Mouse (Mus musculus) liver, adult (tissue): Measurements from ENCODE around the gene Gps1.

ENCODE experiments used
- GATA4 ChIP-seq: IDR thresholded peaks from 2 replicates; pipeline ENCODE4 v1.6.1; 2014; ENCODE audit warnings: mild to moderate bottlenecking, low read length; ENCODE audit not compliant: insufficient replicate concordance

Gps1 gene

DNA sequence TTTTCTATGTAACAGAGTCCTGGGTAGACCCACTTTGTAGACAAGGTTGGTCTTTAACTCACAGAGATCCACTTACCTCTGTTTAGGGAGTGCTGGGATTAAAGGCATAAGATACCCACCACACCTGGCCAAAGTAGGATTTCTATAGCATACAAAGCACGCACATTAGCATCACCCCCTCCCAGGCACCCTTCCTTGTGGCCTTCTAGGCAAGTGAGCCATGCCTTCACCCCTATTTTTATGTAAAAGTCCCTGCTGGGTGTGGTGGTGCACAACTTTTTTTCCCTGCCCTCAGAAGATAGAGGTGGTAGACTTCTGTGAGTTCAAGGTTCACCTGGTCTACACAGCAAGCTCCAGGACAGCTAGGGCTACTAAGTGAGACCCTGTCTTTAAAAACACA, 4.2 kb upstream of the Gps1 start:
- no peak for TF ChIP-seq GATA4

DNA sequence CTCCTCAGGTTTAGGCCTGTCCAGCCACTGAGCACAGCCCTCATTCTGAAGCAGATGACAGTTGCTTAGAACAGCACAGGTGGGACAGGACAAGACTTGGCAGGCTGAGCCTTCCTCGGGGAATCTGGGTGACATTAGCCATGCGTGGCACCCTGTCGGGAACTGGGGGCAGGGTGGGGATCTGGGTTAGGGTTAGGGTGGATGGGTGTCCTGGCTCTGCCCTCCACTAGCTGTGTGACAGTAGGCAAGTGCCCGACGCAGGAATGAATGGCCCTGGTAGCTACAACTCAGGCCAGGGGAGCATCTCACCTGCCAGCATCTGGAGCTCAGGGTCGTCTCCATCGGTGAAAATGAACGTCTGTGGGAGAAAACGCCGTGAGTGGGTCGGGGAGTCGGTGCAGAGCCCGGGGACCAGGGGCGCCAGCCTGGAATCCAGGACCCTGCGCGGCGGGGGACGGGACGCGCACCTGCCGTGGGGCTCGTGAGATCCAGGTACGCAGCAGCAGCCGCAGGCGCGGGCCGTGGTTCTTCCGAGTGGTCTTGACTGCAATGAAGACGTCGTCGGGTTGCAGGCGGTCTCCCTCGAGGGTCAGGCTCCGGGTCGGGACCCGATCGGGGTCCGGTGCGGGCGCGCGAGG, 527 bp upstream of the Gps1 start:
- TF ChIP-seq GATA4, result no peak

DNA sequence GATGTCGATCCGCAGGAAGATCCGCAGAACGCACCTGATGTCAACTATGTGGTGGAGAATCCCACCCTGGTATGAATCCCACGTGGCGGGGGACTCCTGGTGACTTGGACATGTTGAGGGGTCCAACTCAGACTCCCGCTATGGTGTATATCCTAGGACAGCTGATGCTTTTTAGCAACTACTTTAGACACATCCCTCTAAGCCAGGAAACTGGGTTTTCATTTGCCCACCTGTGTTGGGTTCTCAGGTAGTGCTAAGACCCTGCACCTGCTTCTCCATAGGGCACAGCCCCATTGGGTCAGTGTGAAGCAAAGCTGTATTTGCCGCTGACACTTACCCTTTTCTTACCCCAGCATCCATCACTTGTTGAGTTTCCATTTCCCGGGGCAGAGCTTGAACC, 1.1 kb downstream of the Gps1 start:
- no peak for TF ChIP-seq GATA4

DNA sequence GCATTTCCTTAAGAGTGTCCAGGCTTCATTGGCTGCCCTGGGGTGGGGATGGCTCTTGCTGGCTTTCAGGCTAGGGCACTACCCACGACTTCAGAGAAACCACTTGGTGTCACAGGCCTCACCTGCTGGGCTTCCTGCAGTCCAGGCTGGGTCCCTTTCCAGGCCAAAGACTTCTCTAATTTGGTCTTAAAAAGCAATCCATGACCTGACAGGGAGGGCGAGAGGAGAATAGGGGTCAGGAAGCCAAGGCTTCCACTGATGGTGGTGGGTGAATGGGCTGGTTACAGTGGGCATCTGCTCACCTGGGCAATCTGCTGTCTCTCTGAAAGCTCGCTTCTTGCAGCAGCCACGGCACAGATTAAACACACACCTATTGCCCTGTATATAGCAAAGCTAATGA, 5.3 kb downstream of the Gps1 start:
- no peak for TF ChIP-seq GATA4

DNA sequence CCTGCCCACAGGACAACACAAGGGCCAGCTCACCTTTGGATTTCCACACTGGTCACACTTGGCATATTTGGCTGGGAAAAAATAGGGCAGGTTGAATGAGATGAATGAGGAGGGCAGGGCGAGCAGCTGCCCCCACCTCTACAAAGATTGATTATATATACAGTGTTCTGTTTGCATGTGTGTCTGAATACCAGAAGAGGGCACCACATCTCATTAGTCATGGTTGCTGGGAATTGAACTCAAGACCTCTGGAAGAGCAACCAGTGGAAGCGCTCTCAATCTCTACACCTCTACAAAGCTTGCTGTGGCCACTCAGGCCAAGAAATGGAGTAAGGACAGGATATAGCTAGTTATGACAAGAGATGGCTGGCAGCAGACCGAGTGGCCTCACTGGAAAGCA, 5.7 kb downstream of the Gps1 start:
- TF ChIP-seq GATA4, result no peak

DNA sequence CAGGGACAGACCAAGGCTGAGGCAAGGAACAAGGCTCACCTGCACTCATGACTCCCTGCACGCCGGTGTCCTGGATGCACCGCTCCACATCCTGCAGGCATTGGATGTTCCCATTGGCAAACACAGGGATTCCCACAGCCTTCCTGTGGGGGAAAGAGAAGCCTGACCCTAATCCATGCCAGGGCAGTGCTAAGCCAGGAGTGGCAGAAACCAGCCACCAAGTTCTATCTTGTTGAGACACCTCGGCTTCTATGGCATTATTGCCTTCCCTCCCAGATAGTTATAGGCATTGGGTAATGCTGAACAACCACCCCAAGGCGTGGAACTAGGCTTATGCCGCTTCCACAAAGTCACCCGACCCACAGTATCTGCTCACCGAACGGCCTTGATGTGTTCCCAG, 8.6 kb downstream of the Gps1 start:
- no peak for TF ChIP-seq GATA4

DNA sequence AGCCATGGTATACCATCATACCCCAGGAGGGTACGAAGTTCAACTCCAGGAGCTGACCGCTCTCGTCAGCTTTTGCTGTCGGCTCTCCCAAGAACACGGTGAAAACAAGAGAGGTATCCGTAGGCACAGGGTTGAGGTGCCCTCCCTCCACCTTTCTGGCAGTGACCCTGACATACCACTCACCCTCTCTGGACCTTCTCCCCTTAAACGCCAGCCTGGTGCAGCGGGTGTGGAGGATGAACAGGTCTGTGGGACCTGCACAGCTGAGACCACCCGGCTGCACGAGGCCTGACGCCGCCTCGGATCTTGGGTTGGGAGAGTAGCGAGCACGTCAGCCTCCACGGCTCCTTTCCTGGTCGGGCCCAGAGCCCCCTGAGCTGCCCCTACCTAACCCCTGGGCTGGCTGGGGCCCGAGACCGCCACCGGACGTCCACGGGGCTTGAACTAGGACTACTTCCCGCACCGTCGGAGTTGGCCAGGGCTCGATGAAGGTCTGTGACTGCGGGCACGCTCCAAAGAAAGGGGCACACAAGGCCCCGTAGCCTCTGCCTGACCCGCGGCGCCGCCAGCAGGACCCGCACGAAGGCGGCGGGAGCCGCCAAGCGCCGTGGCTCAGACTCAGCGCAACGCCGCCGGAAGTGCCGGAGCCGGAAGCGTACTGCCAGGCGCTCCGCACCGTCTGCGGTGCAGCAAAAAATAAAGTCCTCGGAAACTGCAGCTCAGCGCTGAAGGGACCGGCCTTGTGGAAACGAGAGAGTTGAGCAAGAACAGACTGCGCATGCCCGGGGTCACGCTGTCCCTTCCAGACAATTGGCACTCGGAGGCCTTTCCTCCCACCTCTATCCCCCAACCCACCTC, 11.9 kb downstream of the Gps1 start, which contains the start of gene Dus1l:
TSS of gene Dus1l (minus strand) at position 648 of the 858 bp plus-strand sequence.
- TF ChIP-seq GATA4, result peak; percentile 63; the same call in 1 of the 2 replicates

DNA sequence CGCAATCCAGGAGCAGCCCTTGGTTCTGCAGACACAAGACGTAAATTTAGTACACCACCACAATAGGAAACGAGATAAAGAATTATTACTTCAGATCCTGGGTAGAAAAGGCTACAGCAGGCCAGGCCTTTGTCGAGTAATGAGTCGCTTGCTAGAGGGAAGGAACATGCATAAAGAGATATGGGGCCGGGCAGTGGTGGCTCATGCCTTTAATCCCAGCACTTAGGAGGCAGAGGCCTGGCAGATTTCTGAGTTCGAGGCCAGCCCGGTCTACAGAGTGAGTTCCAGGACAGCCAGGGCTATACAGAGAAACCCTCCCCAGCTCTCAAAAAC, 12.5 kb downstream of the Gps1 start:
- 0 out of 2 replicates have a peak, but pooled peaks have one; percentile 0 for TF ChIP-seq GATA4

DNA sequence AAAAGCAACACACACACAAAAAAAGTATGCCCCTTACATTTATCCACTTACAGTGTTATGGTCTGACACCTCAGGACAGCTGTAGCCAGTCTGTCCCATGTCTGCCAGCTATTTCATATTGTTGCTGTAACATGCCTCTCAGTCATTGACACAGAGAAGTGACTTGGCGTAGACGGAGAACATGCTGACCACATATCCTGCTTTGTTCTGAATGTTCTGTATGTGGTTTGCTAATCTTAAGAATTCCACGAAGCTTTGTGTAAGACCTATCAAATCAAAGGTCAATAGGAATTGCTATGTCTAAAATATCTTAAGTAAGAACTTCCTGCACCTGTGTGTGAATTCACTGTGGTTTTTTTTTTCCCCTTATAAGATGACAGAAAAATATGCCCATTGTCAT, 14.2 kb downstream of the Gps1 start:
- TF ChIP-seq GATA4, result no peak

DNA sequence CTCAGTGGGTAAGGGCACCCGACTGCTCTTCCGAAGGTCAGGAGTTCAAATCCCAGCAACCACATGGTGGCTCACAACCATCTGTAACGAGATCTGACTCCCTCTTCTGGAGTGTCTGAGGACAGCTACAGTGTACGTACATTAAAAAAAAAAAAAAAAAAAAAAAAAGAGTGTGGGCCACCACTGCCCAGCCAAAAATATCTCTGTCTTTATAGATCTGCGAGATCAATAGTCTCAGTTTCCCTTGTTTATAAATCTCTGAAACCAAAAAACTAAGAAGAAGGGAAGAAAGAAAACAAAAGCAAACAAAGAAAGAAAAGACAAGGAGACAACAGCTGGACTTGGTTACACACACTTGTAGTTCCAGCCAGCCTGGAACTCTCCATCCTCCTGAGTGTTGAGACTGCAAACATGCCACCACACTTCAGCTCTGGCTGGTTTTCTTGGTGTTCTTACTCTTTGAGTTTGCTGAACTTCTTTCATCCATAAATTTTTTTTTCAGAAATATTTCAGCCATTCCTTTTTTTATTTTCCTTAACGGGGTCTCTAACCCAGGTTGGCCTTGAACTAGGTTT, 15.3 kb downstream of the Gps1 start:
- no peak for TF ChIP-seq GATA4

DNA sequence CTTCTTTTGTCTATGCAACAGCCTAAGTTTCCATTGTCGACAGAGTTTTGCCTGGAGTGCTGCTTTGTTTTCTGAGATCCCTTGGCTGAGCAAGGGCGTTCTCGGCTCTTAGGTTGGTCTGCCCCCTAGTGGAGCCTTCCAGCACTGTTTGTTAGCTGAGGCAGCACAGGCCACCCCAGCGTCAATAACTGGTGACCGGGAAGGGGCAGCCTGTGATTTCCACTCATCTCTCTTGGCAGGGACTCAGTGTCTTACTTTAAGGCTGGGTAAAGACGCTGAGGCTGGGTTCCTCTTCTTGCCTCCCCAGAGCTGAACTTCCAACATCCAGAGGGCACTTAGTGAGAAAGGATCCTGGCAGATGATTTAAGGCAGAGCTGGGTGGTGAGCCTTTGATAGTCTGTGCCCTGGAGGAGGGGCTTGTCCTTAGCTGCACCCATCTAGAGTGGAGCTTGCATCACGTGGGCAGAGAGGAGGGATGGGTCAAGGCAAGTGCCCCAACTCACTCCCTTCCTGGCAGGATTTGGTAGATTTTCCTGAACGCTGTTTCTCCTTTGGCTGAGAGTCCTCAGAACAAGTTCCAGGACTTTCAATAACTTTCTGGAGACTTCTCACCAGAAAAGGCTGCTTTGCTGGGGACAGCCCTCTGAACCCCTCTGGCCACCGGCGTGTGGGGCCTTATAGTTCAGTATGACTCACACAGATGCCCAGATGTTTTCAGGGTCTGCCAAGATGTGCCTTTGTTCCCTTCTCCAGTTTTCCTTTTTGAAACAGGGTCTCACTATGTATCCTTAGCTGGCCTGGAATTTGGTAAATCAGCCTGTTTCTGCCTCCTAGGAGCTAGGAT, 16.2 kb downstream of the Gps1 start:
- TF ChIP-seq GATA4, result no peak; the same call in 1 of the 2 replicates

DNA sequence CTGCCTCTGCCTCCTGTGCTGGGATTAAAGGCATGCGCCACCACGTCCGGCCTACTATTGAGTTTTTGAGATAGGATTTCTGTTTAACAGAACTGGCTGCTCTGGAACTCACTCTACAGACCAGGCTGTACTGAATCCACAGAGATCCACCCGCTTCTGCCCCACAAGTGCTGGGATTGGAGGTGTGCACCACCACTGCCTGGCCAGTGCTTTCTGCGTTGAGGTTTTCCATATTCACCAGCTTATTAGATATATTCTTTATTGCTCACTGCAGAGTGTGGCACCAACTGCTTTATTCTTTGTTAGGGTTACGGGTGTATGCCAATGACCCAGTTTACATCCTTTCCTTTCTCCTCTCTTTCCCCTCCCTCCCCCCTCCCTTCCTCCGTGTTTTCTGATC, 20.2 kb downstream of the Gps1 start:
- TF ChIP-seq GATA4, result no peak

DNA sequence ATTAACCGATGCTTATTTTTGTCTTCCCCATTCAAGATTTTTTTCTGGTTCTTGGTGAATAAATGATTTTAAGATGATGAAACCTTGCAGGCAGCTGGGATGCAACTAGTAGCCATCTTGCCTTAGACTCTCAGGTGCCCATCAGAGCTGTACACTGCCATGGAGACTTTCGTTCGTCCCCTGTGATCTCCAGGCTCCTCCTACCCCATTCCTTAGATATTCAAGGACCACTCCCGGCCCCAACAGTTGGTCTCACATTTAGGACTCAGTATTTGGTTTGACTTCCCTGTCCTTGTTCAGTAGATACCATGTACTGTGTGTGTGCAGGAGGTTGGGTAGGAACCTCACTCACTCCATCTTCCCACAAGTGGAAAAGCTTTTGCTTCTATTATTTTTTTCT, 20.7 kb downstream of the Gps1 start:
- no peak for TF ChIP-seq GATA4

DNA sequence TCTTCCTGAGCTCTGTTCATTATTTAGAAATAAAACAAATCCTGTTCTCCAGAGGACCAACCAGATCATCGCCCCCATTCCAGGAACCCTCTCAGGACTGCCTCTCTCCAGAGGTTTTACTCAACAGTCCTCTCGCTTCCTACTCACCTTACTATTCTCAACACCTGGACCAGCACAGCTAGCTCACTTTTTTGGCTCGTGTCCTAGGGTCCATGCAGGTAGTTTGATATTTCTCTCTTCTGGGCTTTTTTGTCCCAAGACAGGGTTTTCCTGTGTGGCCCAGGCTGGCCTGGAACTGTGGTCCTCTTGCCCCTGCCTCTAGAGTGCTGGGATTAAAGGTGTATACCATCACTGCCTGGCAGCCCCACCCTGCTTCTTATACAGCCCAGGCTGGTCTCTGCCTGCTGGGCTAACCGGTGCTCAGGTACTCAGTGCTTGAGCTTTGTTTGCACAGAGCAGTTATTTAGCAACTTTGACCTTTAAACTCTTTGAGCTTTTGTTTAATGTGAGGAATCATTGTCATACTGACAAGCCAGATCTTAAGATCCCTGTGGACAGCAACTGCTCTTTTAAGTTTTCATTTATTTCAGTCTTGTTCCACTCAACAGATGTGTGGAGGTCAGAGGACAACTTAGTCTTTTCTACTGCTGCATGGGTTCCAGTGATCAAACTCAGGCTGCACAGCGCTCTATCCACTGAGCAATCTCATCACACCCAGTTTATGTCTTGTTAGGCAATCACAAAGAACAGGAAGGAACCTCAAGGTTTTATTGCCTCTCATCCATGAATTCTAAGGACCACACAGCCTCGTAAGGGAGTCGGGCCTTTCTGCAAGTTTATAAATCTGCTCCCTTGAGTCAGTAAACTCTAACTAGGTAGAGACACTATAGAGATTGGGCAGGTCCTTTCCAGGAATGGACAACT, 21.6 kb downstream of the Gps1 start:
- TF ChIP-seq GATA4, result no peak

DNA sequence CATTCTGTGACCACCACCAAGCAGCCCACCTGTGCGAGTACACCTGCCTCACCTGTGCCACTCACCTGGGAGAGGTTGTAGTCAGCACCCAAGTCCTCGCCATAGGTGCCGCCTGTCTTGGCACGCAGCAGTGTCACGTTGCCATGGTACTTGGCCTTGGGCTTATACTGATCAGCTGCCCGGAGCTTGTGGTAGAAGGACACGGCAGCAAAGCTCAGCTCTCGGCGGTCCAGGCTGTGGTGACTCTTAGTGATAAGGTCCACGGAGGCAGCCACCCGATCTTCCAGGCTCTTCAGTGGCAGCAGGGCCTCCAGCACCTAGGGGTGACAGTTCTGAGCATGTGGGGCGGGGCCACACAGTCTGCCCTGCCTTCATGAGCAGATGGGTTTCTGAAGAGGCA, 23.9 kb downstream of the Gps1 start:
- TF ChIP-seq GATA4, result no peak

DNA sequence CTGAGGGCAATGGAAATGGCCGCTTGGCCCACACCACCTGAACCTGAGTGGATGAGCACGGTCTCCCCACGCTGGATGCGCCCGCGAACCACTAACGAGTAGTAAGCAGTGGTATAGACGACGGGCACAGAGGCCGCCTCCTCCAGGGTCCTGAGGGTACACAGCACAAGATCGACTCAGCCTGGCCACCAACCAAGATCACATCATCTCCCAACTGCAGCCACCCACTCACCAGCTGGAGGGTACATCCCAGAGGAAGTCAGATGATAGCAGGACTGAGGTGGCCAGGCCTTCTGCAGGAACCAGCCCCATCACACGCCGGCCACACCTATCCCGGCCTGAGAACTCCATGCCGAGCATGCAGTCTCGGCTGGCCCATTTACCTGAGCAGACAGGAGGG, 28.0 kb downstream of the Gps1 start:
- no peak for TF ChIP-seq GATA4
